Mouse (Mus musculus) olfactory bulb, adult 2 months (tissue): ENCODE results near the gene Dpp6.

Experiments used
- CTCF ChIP-seq: fragments of 200-500 bp; IDR thresholded peaks from 2 replicates; pipeline ENCODE4 v1.5.1; 2012; ENCODE audit warnings: low read depth, mild to moderate bottlenecking, low read length, moderate library complexity; ENCODE audit not compliant: insufficient read depth
- POLR2A ChIP-seq: fragments of 200-500 bp; IDR thresholded peaks from 2 replicates; pipeline ENCODE4 v1.6.1; 2012; ENCODE audit warnings: mild to moderate bottlenecking, low read depth, low read length, moderate library complexity; ENCODE audit not compliant: insufficient read depth

DNA sequence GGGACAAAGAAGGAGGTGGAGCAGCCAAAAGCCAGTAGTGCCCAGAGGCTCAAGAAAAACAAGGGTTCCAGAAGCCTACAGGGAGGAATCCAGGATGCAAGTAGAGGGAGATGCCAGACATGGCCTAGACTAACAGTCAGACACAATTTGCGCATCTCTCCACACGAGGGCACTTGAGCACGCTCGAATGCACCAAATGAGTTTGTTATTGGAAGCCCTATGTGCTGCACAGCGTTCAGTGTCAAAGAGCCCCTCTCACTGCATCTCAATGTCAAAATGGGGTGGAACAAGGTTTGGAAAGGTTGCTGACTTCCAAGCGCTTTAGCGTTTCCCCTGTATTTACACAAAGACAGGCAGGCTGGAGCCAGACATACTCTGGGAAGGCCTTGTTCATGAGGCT lies 231.2 kb downstream of the Dpp6 start:
- TF ChIP-seq POLR2A = no peak
- TF ChIP-seq CTCF = peak; percentile 29; the same call in 1 of the 2 replicates
